Mouse (Mus musculus) thymus, postnatal 0 days (tissue): Measurements from ENCODE around the gene Spata1. TPM values are rescaled to one million over a fixed set of nuclear protein-coding genes. Genes with fewer than 3 reads are reported as not detected.
"Not testable (repeated sequence)": the region's sequence is repeated elsewhere in the genome, so short reads cannot be mapped to it uniquely, and the experiment has no call there.

Source experiments
- DNase-seq: peaks from one replicate; pipeline ENCODE4 v3.0.0-alpha.2; 2015; ENCODE audit warnings: low spot score
- polyA plus RNA-seq: library from polyadenylated mRNA; unstranded; fragments of >200 nt; fragmentation: Nextera tagmentation; extraction: Ambion mirVana; gene quantifications from 2 replicates; pipeline ENCODE4 v1.2.1, GENCODE M21; 2015

Spata1 gene
- polyA plus RNA-seq, 1 experiment from 2014 or later = 8.1 TPM

- no peak for DNase-seq
Observed at GRCm38 (mm10) chr3:146462939-146463338, 36.6 kb downstream of the Spata1 start.

- no peak for DNase-seq
Observed at GRCm38 (mm10) chr3:146451375-146451774, 48.2 kb downstream of the Spata1 start.

- peak; percentile 91 for DNase-seq
Observed at GRCm38 (mm10) chr3:146450371-146450841, 49.1 kb downstream of the Spata1 start.

- DNase-seq = no peak
Observed at GRCm38 (mm10) chr3:146449745-146450250, 49.8 kb downstream of the Spata1 start, which contains the start of gene Ctbs. Ctbs (plus strand) TSS chr3:146449795.

GRCm38 (mm10) chr3:146448969-146449368 is 50.6 kb downstream of the Spata1 start:
- DNase-seq = no peak

- DNase-seq = no peak
Observed at GRCm38 (mm10) chr3:146448372-146448771, 51.2 kb downstream of the Spata1 start.

- no peak for DNase-seq
Observed at GRCm38 (mm10) chr3:146447598-146447997, 52.0 kb downstream of the Spata1 start.

DNA sequence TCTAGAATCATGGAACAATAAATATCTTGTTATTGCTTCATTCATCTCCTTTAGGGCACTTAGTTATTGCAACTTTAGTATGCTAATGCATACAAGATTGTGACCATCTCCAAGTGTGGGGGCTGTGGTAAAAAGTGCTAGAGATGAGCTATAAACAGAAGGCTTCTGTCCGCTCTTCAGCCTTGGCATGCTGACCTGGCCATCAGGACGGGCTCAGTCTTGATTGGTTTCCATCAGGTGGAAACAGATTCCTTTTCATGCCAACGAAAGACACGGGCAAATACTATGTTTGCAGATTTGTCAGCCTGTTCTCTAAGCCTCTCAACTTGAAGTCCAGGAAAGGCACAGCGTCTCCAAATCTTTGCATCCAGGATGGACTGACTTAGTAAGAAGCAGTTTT is 52.4 kb downstream of the Spata1 start:
- DNase-seq = no peak

DNA sequence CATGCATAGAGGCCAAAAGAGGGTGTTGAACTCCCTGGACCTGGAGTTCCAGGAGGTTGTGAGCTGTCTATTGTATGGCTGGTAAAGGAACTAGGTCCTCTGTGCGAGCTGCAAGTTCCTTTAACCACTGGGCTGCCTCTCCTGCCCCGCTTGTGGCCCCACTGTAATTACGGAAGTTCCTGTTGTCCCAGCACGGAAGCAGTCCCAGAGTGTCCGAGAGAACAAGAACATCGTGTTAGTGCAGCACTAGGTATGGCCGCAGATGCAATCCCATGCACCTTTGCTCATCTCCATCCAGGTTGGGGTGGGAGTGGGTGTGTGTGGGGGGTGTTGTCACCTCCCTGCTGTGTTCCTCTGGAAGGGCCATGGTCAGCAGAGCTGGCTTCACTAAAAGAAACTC is 54.7 kb downstream of the Spata1 start:
- no peak for DNase-seq

- no peak for DNase-seq
Observed at GRCm38 (mm10) chr3:146443380-146443779, 56.2 kb downstream of the Spata1 start.

- DNase-seq = no peak
Observed at GRCm38 (mm10) chr3:146442936-146443335, 56.6 kb downstream of the Spata1 start.

DNA sequence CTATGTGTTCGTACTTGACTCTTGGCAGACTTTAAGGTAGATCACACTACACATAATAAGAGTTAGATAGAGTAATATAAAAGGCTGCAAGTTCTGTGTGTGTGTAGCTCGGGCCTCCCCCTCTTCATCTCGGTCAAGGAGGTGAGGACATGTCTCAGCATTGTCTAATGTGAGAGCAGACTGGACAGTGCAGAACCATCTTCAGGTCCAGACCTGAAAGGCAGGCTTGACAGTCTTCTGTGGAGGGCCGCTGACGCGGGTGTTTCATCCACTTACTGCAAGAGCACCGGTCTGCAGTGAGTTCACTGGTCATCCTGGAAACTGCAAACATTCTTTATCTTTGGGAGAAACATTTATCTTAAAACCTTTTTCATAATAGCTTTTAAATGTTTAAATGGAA is 57.1 kb downstream of the Spata1 start:
- DNase-seq = no peak

- no peak for DNase-seq
Observed at GRCm38 (mm10) chr3:146440422-146440821, 59.1 kb downstream of the Spata1 start.

DNA sequence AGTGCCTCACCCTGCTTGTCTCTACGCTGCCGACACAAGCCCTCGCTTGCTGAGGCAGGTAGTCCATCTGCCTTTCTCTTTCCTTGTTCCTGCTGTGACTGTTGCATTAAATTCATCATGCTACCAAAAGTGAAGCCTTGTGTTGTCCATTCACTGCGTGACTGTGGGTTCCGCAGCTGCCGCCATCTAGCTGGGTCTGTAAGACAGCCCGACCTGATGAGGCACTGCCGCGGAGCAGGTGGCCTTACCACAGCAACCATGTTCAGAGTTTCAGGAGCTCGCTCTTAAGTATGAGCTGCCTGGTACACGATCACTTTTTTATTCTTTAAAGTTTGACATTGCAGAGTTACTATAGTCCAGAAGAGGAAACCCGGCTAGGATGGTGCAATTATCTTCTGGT is 59.5 kb downstream of the Spata1 start:
- no peak for DNase-seq

DNA sequence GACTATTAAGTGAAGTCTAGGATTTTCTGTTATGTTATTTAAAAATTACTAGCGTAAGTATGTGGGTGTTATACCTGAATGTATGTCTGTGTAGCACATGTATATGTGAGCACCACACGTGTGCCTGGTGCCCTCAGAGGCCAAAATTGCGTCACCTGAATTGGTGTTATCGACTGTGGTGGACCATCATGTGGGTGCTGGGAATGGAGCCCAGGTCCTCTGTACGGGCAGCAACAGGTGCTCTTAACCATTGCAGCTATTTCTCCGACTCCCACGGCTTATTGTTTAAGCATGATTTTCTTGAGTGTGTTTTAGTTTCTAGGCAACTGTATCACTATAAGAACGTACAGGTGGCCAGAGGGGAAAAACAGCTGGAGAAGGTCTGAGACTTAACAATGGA is 63.4 kb downstream of the Spata1 start:
- no peak for DNase-seq

GRCm38 (mm10) chr3:146435533-146435932 is 64.0 kb downstream of the Spata1 start:
- DNase-seq = no peak

DNA sequence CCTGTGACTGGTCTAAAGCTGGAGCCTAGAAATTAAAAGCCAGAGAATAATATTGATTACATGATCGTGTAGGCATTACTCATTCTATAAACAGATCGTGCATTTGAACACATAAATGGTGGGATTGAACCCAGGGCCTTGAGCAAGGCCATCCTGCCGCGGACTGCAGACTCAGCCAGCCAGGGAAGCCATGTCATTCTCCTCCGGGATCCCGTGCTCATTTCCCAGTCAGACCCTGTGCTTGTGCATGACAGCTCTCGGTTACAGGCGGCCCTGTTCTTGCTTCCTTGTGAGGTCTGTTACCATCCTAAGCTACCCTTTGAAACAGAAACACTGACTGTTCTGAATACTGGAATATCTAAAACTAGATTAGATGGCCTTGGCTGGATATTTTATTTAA is 64.9 kb downstream of the Spata1 start:
- DNase-seq = no peak

- no peak for DNase-seq
Observed at GRCm38 (mm10) chr3:146433681-146434350, 65.7 kb downstream of the Spata1 start.

- not testable (repeated sequence) for DNase-seq
Observed at GRCm38 (mm10) chr3:146433063-146433462, 66.5 kb downstream of the Spata1 start.

GRCm38 (mm10) chr3:146426489-146426888 is 73.1 kb downstream of the Spata1 start:
- no peak for DNase-seq

DNA sequence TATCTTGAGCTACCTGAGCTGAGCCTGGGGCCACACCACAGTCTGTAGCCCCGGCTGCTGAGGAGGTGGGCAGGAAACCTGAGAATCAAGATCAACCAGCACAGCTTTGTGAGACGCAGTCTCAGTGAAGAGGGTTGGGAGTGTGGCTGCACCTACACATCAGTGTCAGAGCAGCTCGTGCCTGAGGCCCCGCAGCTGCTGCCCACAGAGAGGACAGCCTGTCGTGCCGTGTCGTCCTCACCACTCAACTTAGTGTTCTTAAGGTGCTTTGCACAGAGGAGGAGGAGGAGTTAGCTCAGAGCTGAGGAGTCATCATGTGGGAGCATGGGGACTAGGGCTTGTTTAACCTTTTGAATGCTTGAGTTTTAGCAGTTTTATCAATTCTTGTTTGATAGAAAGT is 73.7 kb downstream of the Spata1 start:
- no peak for DNase-seq

DNA sequence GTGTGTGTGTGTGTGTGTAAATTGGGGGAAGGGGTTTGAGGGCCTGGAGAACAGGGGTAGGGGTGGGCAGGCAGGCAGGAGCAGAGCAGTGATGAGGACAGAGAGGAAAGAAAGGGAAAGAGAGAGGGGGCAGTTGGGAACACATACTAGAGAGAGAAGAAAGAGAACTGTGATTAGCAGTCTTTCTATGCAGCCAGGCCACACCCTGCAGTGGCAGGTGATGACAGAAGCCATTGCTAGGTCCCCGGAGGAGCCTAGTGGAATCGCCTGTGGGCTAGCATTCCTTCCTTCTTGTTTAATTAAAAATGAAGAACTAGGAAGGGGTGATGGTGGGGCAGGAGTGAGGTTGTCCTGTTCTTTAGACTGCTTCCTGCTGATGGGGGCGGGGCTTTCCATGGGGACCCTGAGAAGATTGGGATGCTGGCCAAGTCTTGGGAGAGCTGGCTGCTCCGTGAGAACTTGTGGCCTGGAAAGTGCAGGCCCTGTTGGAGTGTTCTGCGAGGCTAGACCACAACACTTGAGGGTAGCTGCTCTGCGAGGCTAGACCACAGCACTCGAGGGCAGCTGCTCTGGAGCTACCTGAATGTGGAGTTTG is 75.2 kb downstream of the Spata1 start:
- DNase-seq = no peak

DNA sequence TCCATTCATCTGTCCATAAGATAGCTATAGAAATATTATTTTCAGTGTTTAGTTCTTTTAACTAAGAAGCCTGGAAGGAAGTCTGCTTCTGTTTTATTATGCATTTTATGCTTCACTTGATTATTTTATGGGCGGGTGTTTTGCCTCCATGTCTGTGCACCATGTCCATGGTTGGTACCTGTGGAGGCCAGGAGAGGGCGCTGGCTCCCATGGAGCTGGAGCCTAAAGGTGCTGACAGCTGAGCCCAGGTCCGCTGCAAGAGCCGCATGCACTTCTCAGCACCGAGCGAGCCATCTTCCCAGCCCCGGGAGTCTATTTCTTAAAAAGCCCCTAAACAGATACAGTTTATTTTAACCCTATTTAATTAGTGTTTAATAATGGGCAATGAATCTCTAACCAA is 75.8 kb downstream of the Spata1 start:
- no peak for DNase-seq
